Mouse (Mus musculus) megakaryocyte-erythroid progenitor cell, adult 5-6 weeks (primary cell): Measurements from ENCODE around the gene Tox2. TPM values are rescaled to one million over a fixed set of nuclear protein-coding genes. Genes with fewer than 3 reads are reported as not detected.

Source experiments
- ATAC-seq: replicated peaks from 2 replicates; pipeline ENCODE4 v1.8.0; 2016; ENCODE audit warnings: mild to moderate bottlenecking, inconsistent platforms; ENCODE audit not compliant: severe bottlenecking, poor library complexity, low FRiP score, low TSS enrichment
- total RNA-seq, 2 experiments: library from RNA; stranded (forward) in 1 of 2; stranded (reverse) in 1 of 2; fragments of 200-1000, 215-1000 nt in 1 of 2; fragments of >200 nt in 1 of 2; fragmentation: Nextera tagmentation in 1 of 2; gene quantifications; 2 replicates each; pipeline ENCODE4 v1.2.3; 2014 to 2017

Tox2 gene
- total RNA-seq, 2 experiments from 2014 or later = 4.1 TPM; not detected in 1

GRCm38 (mm10) chr2:163203635-163204547 lies 966 bp downstream of the Tox2 start:
- ATAC-seq = no peak

- no peak for ATAC-seq
Observed at GRCm38 (mm10) chr2:163204548-163205261, 1.8 kb downstream of the Tox2 start.

- ATAC-seq = no peak
Observed at GRCm38 (mm10) chr2:163205262-163205647, 2.3 kb downstream of the Tox2 start.

- ATAC-seq = no peak
Observed at GRCm38 (mm10) chr2:163205737-163206490, 3.0 kb downstream of the Tox2 start.

GRCm38 (mm10) chr2:163207315-163207714 lies 4.4 kb downstream of the Tox2 start:
- no peak for ATAC-seq

GRCm38 (mm10) chr2:163209139-163209538 lies 6.2 kb downstream of the Tox2 start:
- ATAC-seq = no peak

GRCm38 (mm10) chr2:163213085-163213484 lies 10.2 kb downstream of the Tox2 start:
- no peak for ATAC-seq

GRCm38 (mm10) chr2:163218095-163218494 lies 15.2 kb downstream of the Tox2 start:
- ATAC-seq = no peak

GRCm38 (mm10) chr2:163218571-163218970 lies 15.6 kb downstream of the Tox2 start:
- ATAC-seq = no peak

- ATAC-seq = no peak
Observed at GRCm38 (mm10) chr2:163219447-163219846, 16.5 kb downstream of the Tox2 start.

- no peak for ATAC-seq
Observed at GRCm38 (mm10) chr2:163220706-163221105, 17.8 kb downstream of the Tox2 start.

GRCm38 (mm10) chr2:163225302-163225701 lies 22.4 kb downstream of the Tox2 start:
- ATAC-seq = no peak

GRCm38 (mm10) chr2:163229050-163229449 lies 26.1 kb downstream of the Tox2 start:
- peak; percentile 89 for ATAC-seq

GRCm38 (mm10) chr2:163231781-163232534 lies 29.0 kb downstream of the Tox2 start:
- ATAC-seq = no peak

GRCm38 (mm10) chr2:163233666-163234065 lies 30.7 kb downstream of the Tox2 start:
- ATAC-seq = no peak

GRCm38 (mm10) chr2:163236057-163236456 lies 33.1 kb downstream of the Tox2 start:
- ATAC-seq = no peak

GRCm38 (mm10) chr2:163237999-163238529 lies 35.1 kb downstream of the Tox2 start:
- no peak for ATAC-seq

- ATAC-seq = no peak
Observed at GRCm38 (mm10) chr2:163239945-163240344, 37.0 kb downstream of the Tox2 start.

GRCm38 (mm10) chr2:163241867-163242266 lies 38.9 kb downstream of the Tox2 start:
- ATAC-seq = no peak
